Mouse (Mus musculus): ENCODE data around the gene Gm28079.
"Not testable (repeated sequence)": the region's sequence is repeated elsewhere in the genome, so short reads cannot be mapped to it uniquely, and the experiment has no call there.

Gene Gm28079

DNA sequence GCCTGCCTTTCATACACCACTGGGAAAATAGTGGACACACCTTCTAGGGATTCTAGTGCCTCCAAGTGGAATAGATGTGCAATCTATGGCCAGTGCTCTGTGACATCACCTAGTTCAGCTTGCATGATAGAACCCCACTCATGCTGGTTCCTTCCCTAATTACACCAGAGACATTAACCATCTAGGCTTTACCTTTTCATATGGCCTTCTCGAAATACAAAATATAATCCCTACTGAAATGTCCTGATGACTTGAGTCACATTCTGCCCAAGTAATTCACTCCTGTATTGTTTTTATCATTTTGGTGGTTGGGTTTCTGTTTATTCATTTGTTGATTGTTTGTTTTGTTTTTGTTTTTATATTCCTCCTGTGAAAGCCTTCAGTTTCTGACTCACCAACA lies at the start of gene Gm28079:
Gene Gm28079, minus strand, starts transcription at position 101 of the 400 bp plus-strand sequence.
- not testable (repeated sequence) for DNase-seq (ENCODE audit: low spot score)

All from MN1 (cell line).